Mouse (Mus musculus) kidney, postnatal 14 days (tissue): Measurements from ENCODE around the gene Herpud2.
"Not testable (repeated sequence)": the region's sequence is repeated elsewhere in the genome, so short reads cannot be mapped to it uniquely, and the experiment has no call there.

Source experiments
- DNase-seq: peaks from one replicate; pipeline ENCODE4 v3.0.0; 2022; ENCODE audit warnings: mixed read lengths

Herpud2 gene

GRCm38 (mm10) chr9:25143950-25144349, 7.7 kb downstream of the Herpud2 start:
- DNase-seq = no peak

GRCm38 (mm10) chr9:25142988-25143387, 8.6 kb downstream of the Herpud2 start:
- no peak for DNase-seq

- DNase-seq = no peak
Measured at GRCm38 (mm10) chr9:25142041-25142440, 9.6 kb downstream of the Herpud2 start.

DNA sequence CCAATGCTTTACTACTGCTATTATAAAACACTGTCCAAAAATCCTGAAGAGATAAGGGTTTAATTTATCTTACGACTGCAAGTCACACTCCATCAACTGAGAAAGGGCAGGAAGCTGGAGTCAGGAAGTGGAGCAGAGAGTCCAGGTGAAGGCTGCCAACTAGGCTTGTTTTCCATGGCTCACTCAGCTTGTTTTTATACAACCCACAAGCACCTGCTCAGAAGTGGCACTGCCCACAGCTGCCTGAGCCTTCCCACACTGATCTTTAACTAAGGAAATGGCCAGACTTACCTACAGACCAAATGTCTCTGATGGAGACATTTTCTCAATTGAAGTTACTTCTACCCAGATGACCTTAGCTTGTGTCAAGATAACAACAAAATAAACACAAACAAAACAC, 11.3 kb downstream of the Herpud2 start:
- DNase-seq = peak; percentile 48

DNA sequence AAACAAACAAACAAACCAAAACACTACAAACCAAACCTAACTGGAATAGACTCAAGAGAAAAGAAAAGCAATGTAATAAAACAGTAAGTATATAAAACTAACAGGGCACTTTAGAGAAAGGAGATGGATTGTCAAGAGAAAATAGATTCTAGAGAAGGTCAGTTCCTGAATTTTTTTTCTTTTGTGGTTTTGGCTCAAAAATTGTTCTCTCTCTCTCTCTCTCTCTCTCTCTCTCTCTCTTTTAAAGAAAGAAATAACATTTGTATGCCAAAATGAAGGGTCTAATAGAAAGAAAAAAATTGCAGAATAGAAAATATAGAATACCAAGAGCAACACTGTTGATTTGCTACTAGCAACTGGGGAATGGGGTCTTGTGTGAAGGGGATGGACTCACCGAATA, 12.7 kb downstream of the Herpud2 start:
- DNase-seq = no peak

DNA sequence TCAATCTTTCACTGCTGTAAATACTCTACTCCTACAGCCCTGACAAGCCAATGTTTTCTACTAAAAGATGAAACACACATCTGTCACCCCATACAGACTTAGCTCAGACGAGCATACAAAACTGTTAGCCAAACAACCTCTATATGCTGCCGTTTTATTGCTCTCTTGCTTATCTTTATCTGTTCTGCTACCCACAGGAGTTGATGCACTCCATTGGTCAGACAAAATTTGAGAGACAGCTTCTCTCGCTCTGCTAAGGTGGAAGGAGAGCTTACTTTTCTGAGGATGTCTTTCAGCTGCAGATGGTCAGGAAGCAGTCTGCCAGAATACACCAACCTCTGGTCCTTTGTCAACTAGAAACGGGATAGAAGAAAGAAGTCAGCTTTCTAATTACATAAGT, 18.7 kb downstream of the Herpud2 start:
- DNase-seq = no peak

DNA sequence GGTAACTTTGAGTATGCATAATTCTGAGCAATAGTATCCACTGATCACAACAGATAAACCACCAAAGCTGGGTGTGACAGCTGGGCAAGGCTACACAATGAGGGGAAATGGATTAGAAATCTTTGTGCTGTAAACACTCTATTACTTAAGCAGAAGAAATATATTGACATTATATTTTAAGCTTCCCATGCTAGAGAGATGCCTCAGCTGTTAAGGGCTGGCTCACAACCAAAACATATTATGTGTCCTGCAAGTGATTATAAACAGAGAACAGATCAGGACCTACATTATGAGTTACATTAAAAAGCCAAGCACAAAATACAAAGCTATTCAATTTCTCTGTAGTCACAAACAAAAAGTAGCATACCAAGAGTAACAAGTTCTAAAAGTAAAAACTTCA, 19.4 kb downstream of the Herpud2 start:
- DNase-seq = no peak

GRCm38 (mm10) chr9:25124048-25124447, 27.6 kb downstream of the Herpud2 start:
- DNase-seq = no peak

- DNase-seq = not testable (repeated sequence)
Measured at GRCm38 (mm10) chr9:25123590-25123989, 28.0 kb downstream of the Herpud2 start.

DNA sequence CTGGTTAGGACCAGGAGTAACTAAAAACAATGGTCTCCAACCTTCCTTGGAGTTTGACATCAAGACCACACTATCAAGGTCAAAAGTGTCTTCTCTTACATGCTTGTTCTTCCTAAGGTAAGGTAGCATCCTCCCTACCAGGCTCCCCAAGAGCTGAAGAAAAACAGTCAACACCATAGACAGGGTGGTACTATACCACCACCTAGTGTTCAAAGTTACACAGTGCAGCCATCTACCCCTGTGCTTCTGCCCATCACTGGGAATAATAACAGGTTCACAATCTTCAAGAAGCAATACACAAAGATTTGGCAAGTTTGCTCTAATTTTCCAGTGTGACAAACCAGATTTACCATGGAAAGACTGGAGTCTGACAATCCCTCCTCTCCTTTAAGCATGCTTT, 47.0 kb downstream of the Herpud2 start:
- peak; percentile 59 for DNase-seq

- DNase-seq = no peak
Measured at GRCm38 (mm10) chr9:25102881-25103280, 48.7 kb downstream of the Herpud2 start.

DNA sequence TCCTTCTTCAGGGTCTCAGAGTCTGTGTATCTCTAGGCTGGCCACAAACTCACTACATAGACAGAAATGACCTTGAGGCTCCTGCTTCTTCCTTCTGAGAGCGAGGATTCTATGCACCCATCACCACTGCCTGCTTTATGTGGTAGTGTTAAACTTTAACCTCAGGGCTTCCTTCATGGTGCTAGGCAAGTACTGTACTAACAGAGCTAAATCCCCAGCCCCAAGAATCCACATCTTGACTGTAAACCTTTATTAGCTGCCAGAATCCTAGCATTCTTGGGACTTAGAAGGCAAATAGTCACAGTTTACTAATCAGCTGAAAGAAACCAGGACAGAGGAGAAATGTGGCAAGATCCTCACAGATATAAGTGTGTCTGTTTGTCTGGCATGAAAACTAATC, 60.8 kb downstream of the Herpud2 start:
- no peak for DNase-seq

- no peak for DNase-seq
Measured at GRCm38 (mm10) chr9:25089122-25089521, 62.5 kb downstream of the Herpud2 start, which contains the start of gene Gm10181. TSS of gene Gm10181 (plus strand) at chr9:25089422.

DNA sequence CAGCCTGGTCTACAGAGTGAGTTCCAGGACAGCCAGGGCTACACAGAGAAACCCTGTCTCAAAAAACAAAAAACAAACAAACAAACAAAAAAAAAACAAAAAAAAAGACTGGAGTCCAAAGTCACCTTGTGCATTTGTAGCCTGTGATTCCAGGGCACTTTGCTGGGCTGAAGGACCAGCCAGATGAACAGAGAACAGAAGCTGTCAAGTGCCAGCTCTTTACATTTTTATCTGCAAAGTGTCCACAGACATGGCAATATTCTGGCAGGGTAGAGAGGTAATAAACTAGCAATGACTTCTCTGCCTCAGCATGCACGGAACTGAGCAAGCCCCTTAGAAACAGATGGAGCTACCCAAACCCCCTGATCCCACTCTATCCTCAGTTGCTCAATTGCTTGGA, 75.1 kb downstream of the Herpud2 start:
- no peak for DNase-seq

DNA sequence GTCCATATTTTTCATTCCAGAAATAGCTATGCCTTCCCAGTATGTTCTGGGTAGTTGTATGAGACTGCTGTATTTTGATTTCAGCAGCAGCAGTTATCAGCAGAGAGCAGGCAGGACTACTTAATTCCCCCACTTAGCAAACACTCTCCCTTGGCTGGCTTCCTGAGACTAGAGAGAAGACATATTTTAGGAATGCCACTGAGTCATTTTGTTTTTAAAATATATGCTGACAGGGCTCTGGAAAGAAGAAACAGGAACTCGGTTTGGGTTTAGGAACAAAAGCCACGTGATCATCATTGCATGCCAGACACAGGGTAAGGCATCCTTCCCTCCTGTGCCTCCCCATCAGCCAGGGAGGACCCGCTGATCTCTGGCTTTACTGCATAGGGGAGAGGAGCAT, 75.6 kb downstream of the Herpud2 start:
- DNase-seq = no peak

- DNase-seq = no peak
Measured at GRCm38 (mm10) chr9:25072666-25073065, 79.0 kb downstream of the Herpud2 start.

DNA sequence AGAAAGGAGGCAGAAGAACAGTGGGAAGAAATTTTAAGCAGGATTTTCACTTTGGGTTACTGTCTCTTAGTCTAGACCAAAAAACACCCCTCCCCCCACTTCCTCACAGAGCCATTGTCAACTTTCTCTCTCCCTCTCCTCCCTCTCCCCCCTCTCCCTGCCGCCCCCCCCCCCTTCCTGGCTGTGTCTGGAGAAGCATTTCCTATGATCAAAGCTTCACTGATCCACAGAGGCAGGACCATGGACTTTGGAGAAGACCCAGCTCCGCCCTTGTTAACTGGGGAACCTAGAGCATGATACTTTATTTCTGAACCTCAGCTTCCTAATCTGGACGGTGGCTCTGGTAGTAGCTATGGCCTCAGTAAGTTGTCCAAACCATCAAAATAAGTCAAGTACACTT, 92.9 kb downstream of the Herpud2 start:
- peak; percentile 35 for DNase-seq
